Mouse (Mus musculus) lung, adult 18-20 months (tissue): ENCODE results near the gene Gm8024.
"Not testable (repeated sequence)": the region's sequence is repeated elsewhere in the genome, so short reads cannot be mapped to it uniquely, and the experiment has no call there.

Experiments
- DNase-seq, 2 experiments: peaks; one replicate each; pipeline ENCODE4 v3.0.0; 2022; ENCODE audit warnings: mixed read lengths in 2 of 2

Gene Gm8024

GRCm38 (mm10) chr14:42524182-42524581 lies at the start of gene Gm8024:
Gene Gm8024 (minus strand): TSS chr14:42524282.
- DNase-seq: not testable (repeated sequence)

GRCm38 (mm10) chr14:42543170-42543701 lies 19.2 kb upstream of the Gm8024 start:
- DNase-seq: not testable (repeated sequence)

- not testable (repeated sequence) for DNase-seq
Measured at GRCm38 (mm10) chr14:42542316-42543169, 18.5 kb upstream of the Gm8024 start.

- not testable (repeated sequence) for DNase-seq
Measured at GRCm38 (mm10) chr14:42502249-42502648, 21.8 kb downstream of the Gm8024 start, which contains the start of gene Gm8020. Gene Gm8020 (minus strand): TSS chr14:42502349.
